Mouse (Mus musculus) embryonic facial prominence, embryonic 13.5 days (tissue): ENCODE results near the gene Smndc1. TPM values are rescaled to one million over a fixed set of nuclear protein-coding genes. Genes with fewer than 3 reads are reported as not detected.
A peak's percentile ranks its signal among the peaks of the same experiment; 100 is the strongest.

Experiments
- ATAC-seq: fragments of 200-750 bp; cut with Nextera tagmentation; 2 replicates; pipeline ENCODE4 v1.8.0; 2017; ENCODE audit warnings: low read depth; ENCODE audit not compliant: insufficient number of reproducible peaks, insufficient read depth, low FRiP score, low TSS enrichment
- H3K27ac ChIP-seq: fragments of 300-500 bp; sonication (generic); 2 replicates; pipeline ENCODE4 v1.5.1; 2015; ENCODE audit warnings: moderate library complexity, mild to moderate bottlenecking, inconsistent platforms
- H3K27me3 ChIP-seq: fragments of 300-500 bp; sonication (generic); 2 replicates; pipeline ENCODE4 v1.6.1; 2015; ENCODE audit warnings: mild to moderate bottlenecking, inconsistent platforms
- H3K36me3 ChIP-seq: fragments of 300-500 bp; sonication (generic); 2 replicates; pipeline ENCODE4 v1.6.1; 2015; ENCODE audit warnings: mild to moderate bottlenecking, inconsistent platforms
- H3K4me1 ChIP-seq: fragments of 300-500 bp; sonication (generic); 2 replicates; pipeline ENCODE4 v1.6.1; 2015; ENCODE audit warnings: inconsistent platforms
- H3K4me2 ChIP-seq: fragments of 300-500 bp; sonication (generic); 2 replicates; pipeline ENCODE4 v1.6.1; 2015; ENCODE audit warnings: moderate library complexity, mild to moderate bottlenecking, inconsistent platforms
- H3K4me3 ChIP-seq: fragments of 300-500 bp; sonication (generic); 2 replicates; pipeline ENCODE4 v1.5.1; 2015; ENCODE audit warnings: mild to moderate bottlenecking, inconsistent platforms
- H3K9ac ChIP-seq: fragments of 300-500 bp; sonication (generic); 2 replicates; pipeline ENCODE4 v1.6.1; 2015; ENCODE audit warnings: mild to moderate bottlenecking, inconsistent platforms
- H3K9me3 ChIP-seq: fragments of 300-500 bp; sonication (generic); 2 replicates; pipeline ENCODE4 v1.6.1; 2016; ENCODE audit warnings: inconsistent platforms
- WGBS: fragments of 180-500 bp; shearing (Covaris S2); methylation state at CpG from one replicate; pipeline ENCODE4 v1.1.7; 2015; ENCODE audit warnings: mixed read lengths; 5-methylcytosine and 5-hydroxymethylcytosine counted together
- polyA plus RNA-seq: library from polyadenylated mRNA; unstranded; fragments of >200 nt; fragmentation: Nextera tagmentation; extraction: Ambion mirVana; gene quantifications from 2 replicates; pipeline ENCODE4 v1.2.1, GENCODE M21; 2015

The Smndc1 gene
- polyA plus RNA-seq, 1 experiment from 2014 or later, result 45.0 TPM

DNA sequence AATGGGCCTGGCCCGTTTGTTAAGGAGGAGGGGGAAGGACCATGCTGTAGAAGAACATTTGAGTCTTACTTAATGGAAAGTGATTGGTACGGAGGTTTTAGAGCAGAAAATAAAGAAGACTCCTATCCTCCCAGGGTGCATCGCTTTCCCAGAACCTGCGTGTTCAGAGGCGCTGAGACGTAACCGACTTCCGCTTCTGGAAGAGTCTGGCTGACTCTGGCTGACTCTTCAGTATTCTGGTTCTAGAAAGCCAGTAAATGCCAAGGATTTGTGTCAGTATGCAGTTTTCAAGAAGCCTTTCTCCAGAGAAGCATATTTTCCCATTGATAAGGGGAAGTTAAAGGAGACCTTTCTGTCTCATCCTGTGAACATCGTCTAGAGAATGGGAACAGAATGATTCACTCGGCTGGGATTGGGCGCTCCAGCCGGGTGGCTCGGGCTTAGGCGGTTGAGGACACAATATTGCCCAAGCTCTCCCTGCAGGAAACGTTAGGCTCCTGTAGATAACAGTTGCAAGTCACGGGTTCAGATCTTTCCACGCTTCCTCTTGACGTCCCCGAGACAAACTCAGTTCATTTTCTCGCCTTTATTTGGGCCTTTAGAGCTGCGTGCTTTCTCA lies 58.4 kb downstream of the Smndc1 start:
- H3K4me2 ChIP-seq, result no peak overlapping the region
- WGBS, result 93% methylated on average over 21 of the region's 21 CpGs
- peaks cover 18% of the 10 kb centered on the region for H3K4me1 ChIP-seq
- H3K9ac ChIP-seq, result no peak overlapping the region
- no peaks in the 10 kb centered on the region for H3K9me3 ChIP-seq
- H3K27me3 ChIP-seq, result no peaks in the 10 kb centered on the region
- H3K4me3 ChIP-seq, result no peak overlapping the region
- H3K27ac ChIP-seq, result no peak overlapping the region
- peaks cover 24% of the 10 kb centered on the region for H3K36me3 ChIP-seq
- ATAC-seq, result no peak

DNA sequence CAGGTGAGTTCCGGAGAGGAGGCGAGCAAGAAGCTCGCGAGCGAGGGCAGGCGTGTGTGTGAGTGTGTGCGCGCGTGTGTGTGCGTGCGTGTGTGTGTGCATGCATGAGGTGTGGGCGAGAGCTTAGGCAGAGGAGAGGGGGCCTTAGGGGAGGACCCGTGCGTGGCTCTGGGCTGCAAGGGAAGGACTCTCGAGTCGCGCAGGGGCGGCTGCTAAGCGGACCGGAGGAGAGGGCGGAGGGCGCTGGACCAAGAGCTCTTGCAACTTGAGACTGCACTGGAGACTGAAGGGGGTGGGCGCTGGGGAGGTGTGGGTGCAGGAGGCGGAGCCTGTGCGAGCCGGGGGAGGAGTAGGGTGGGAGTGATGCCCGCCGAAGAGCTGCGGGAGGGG lies 60.4 kb downstream of the Smndc1 start:
- peak overlapping the region; percentile 89 for H3K4me3 ChIP-seq
- under 1% methylated on average over 27 of the region's 29 CpGs for WGBS
- H3K9ac ChIP-seq, result peak overlapping the region; percentile 81
- peaks cover 24% of the 10 kb centered on the region for H3K36me3 ChIP-seq
- peak overlapping the region; percentile 88 for H3K4me2 ChIP-seq
- peak; percentile 73 for ATAC-seq
- H3K27me3 ChIP-seq, result no peaks in the 10 kb centered on the region
- H3K9me3 ChIP-seq, result no peaks in the 10 kb centered on the region
- peaks cover 28% of the 10 kb centered on the region for H3K4me1 ChIP-seq
- H3K27ac ChIP-seq, result peak overlapping the region; percentile 78

Other genes with a start within 250 kb of the Smndc1 start
- 26.5 and 40.3 TPM in 2 replicates for gene Mxi1, start 80.1 kb downstream of the Smndc1 start, polyA plus RNA-seq
- gene Gm10197, start 18.8 kb downstream of the Smndc1 start, polyA plus RNA-seq, result not detected in 2 replicates
- gene Dusp5, start 138.5 kb upstream of the Smndc1 start, polyA plus RNA-seq, result 1.1 and 2.0 TPM in 2 replicates
- 349 and 460 TPM in 2 replicates for gene Nutf2-ps1, start 198.5 kb upstream of the Smndc1 start, polyA plus RNA-seq
- 87.2 and 89.2 TPM in 2 replicates for gene Smc3, start 209.8 kb upstream of the Smndc1 start, polyA plus RNA-seq